Mouse (Mus musculus): ENCODE data around the gene Uts2b.

GRCm38 (mm10) chr16:27360059-27360458 is 10.0 kb downstream of the Uts2b start:
- TF ChIP-seq RAD21 (IDR thresholded peaks at IDR 0.05; ENCODE audit: low read depth, low read length) (no peak), HCFC1 (IDR thresholded peaks at IDR 0.05; ENCODE audit: low read depth, low read length) (no peak), GATA1 (IDR thresholded peaks at IDR 0.05; ENCODE audit: low read depth, low read length) (no peak), POLR2A (IDR thresholded peaks at IDR 0.05; ENCODE audit: control insufficient read depth in 1 of 2, insufficient read depth in 1 of 2, low read depth in 1 of 2, low read length in 2 of 2, poor library complexity in 1 of 2) (no peak)

Measured in MEL (cell line).